Mouse (Mus musculus) liver, embryonic 14.5 days (tissue): ENCODE measurements around the gene Mta1.

ENCODE experiments used
- CTCF ChIP-seq: IDR thresholded peaks from 2 replicates; pipeline ENCODE4 v1.5.1; 2016; ENCODE audit warnings: antibody characterized with exemption, low read depth, control low read depth
- EP300 ChIP-seq: IDR thresholded peaks from 2 replicates; pipeline ENCODE4 v1.6.1; 2016; ENCODE audit warnings: antibody characterized with exemption, low read depth

DNA sequence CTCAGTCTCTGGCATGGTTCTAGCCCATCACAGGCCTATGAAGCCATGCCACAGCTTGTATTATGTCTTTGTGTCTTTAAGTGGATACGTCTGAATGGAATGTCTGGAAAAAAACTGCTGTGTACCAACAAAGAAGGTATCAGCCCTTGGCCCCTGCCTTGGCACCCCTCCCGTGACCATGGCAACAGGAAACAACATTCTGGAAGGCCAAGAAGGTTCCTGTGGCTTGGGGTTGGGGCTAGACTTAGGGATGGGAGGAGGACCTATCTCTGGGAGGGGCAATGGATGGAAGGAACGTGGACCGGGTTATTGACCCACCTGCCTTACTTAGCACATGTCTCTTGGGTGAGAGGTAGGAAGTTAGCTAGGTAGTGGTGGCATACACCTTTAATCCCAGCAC, 51.3 kb downstream of the Mta1 start:
- no peak for TF ChIP-seq CTCF
- no peak for TF ChIP-seq EP300
